8 mouse cellular contexts compared by ENCODE assay signal in the genomic region with DNA sequence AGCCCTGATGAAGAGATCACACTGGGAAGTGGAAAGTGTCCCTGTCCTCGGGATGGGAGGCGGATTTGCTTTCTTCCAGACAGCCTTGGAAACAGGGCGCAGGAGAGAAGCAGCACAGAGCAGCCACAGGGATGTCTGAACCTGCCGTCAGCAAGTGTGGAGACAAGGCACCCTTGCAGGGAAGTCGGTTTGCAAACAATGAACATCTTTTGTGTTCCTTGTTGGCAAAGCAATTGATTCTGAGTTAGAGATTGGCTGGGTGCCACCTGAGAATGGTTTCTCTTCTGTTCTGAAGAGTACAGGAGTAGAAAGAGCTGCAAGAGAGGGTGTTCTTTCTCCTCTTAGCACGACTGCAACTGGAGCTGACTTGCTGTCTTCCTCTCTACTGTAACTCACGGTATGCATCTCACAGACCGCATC.
A peak's percentile ranks its signal among the peaks of the same experiment; 100 is the strongest.
DNase-seq lines count a peak whose midpoint lies in the region; ATAC-seq and TF ChIP-seq lines count a peak whose summit lies in the region.

No protein-coding gene starts in this region.

- intact Hi-C loops in heart, postnatal 25 days (cut with DNase I) = no loop called here
- intact Hi-C loops in left cerebral cortex, adult 2 months (cut with DNase I) = no loop called here

- H3K4me2 ChIP-seq in forebrain, embryonic 16.5 days (ENCODE audit: low read length) = peak overlapping the region; percentile 45
- peak overlapping the region; percentile 48 for H3K4me2 ChIP-seq in neural tube, embryonic 15.5 days

- H3K9ac ChIP-seq in forebrain, embryonic 16.5 days (replicated peaks; ENCODE audit: low read depth, low read length) = peak overlapping the region; percentile 33; the same call in 1 of the 2 replicates
- peak overlapping the region; percentile 38 for H3K9ac ChIP-seq in neural tube, embryonic 15.5 days (replicated peaks)

- peak; percentile 58 for DNase-seq in heart, adult 11 months
- no peak for DNase-seq in heart, postnatal 25 days (ENCODE audit: low spot score)
- DNase-seq in R1 (ENCODE audit: low read depth, low spot score) = peak; percentile 69
- DNase-seq in left cerebral cortex, adult 2 months (ENCODE audit: extremely low spot score in 1 of 2, low spot score in 2 of 2) = peak; percentile 12 to 25
- DNase-seq in adipocyte (ENCODE audit: low spot score) = no peak
- no peak for DNase-seq in kidney, postnatal 14 days

- ATAC-seq in forebrain, embryonic 16.5 days = peak; percentile 68
- peak; percentile 55; the same call in 1 of the 2 replicates for ATAC-seq in neural tube, embryonic 15.5 days (ENCODE audit: low FRiP score)

- peak overlapping the region; percentile 12; the same call in 1 of the 2 replicates for H3K4me3 ChIP-seq in forebrain, embryonic 16.5 days (replicated peaks; ENCODE audit: low read length)
- no peak overlapping the region for H3K4me3 ChIP-seq in left cerebral cortex, adult 2 months
- H3K4me3 ChIP-seq in neural tube, embryonic 15.5 days (replicated peaks) = peak overlapping the region; percentile 18

- H3K36me3 ChIP-seq in forebrain, embryonic 16.5 days (ENCODE audit: control insufficient read depth, insufficient read depth) = no peaks in the 10 kb centered on the region
- no peaks in the 10 kb centered on the region for H3K36me3 ChIP-seq in neural tube, embryonic 15.5 days

- 5% methylated on average over 8 of the region's 8 CpGs for WGBS in forebrain, embryonic 16.5 days
- 12% methylated on average over 8 of the region's 8 CpGs for WGBS in neural tube, embryonic 15.5 days

- no peaks in the 10 kb centered on the region for H3K27me3 ChIP-seq in forebrain, embryonic 16.5 days (replicated peaks; ENCODE audit: control insufficient read depth, insufficient read depth, low read length)
- no peaks in the 10 kb centered on the region for H3K27me3 ChIP-seq in neural tube, embryonic 15.5 days (replicated peaks)

- H3K9me3 ChIP-seq in forebrain, embryonic 16.5 days (ENCODE audit: control insufficient read depth, low read length) = no peaks in the 10 kb centered on the region
- no peaks in the 10 kb centered on the region for H3K9me3 ChIP-seq in neural tube, embryonic 15.5 days (replicated peaks)

- no peak for TF ChIP-seq CTCF in left cerebral cortex, adult 2 months (IDR thresholded peaks at IDR 0.05)

- H3K27ac ChIP-seq in forebrain, embryonic 16.5 days (ENCODE audit: low read length) = peak overlapping the region; percentile 65
- H3K27ac ChIP-seq in left cerebral cortex, adult 2 months = no peak overlapping the region
- H3K27ac ChIP-seq in neural tube, embryonic 15.5 days (replicated peaks) = peak overlapping the region; percentile 82

- peaks cover 12% of the 10 kb centered on the region for H3K4me1 ChIP-seq in forebrain, embryonic 16.5 days (replicated peaks; ENCODE audit: control insufficient read depth, insufficient read depth, low read length)
- H3K4me1 ChIP-seq in neural tube, embryonic 15.5 days = peaks cover 15% of the 10 kb centered on the region

Comparison
In these comparisons a context has a peak if more than half of its experiments do, and no peak if none do; other contexts are left out.
1. DNase-seq: peak in heart, adult 11 months (single experiment), R1 (single experiment) and left cerebral cortex, adult 2 months (2 of 2); none in heart, postnatal 25 days (single experiment), adipocyte (single experiment) and kidney, postnatal 14 days (single experiment).